Mouse (Mus musculus) activated CD4-positive, CD25-positive, alpha-beta regulatory T cell, adult 9 weeks (primary cell): ENCODE data around the gene Srsf4. TPM values are rescaled to one million over a fixed set of nuclear protein-coding genes. Genes with fewer than 3 reads are reported as not detected.

ENCODE experiments used
- polyA plus RNA-seq: library from polyadenylated mRNA; unstranded; fragments of 100-300 nt; shearing (Covaris generic); gene quantifications from one replicate; pipeline ENCODE4 v1.2.1, GENCODE M21; 2017

The Srsf4 gene
- 28.3 TPM for polyA plus RNA-seq

DNA sequence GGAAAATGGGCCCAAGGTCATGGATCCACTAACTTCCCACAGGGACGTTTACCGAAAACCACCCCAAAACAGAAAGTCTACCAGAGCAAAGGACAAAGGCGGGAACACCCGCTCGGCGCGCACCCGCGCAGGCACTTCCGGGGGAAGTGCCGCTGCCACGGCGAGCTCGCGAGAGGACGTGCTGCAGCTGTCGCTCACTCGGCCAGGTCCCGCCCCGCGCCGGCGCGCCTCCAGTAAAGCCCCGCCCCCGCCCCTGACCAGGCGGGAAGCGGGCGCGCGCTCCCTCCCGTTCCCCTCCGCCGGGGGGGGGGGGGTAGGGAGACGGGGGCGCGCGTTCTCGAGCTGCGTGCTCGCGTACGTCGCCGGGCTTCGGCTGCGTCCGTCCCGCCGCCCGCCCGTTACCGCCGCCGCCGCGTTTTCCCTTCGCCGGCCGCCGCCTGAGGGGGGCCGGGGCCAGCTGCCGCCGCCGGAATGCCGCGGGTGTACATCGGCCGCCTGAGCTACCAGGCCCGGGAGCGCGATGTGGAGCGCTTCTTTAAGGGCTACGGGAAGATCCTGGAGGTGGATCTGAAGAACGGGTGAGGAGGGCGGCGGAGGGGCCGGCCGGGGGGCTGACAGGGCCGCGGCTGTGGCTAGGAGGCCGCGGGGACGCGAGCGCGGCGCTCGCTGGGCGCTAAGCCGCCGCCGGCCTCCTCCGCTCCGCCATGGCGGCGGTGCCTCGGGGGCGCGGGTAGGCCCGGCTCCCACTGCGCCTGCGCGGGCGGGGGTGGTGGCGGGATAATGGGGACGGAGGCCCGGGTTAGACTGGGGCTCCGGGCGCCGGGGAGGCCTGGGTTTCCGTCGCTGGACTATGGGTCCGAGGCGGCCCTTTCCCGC lies at the start of gene Srsf4:
Srsf4 (plus strand) TSS at position 325 of the 876 bp plus-strand sequence.

DNA sequence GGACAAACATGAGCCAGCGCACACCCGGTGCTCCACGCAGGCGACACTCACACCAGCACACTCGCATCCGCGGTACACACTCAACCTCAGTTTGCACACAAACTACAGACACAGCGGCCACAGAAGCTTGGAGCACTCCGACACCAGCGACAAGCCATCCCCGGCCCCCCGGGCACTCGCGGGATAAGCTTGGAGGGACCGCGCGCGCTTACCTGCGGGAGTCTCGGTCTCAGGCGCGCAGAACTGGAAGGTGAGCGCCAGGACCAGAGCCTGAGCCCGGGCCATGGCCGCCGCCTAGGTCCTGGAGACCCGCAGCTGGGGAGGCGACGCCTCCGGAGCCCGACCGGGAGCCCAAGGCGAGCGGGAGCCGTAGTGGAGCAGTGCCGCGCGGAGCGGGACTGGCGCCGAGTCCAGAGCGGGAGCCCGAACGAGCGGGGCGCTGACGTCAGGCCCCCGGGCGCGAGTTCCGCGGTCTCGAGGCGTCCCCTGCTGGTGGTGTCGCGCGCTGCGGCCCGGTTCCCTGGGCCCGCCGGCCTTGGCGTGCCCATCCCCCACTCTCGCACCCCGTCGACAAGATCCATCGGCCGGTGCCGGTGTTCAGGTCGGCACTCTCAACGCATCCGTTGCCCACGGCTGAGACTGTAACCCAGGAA lies 35.4 kb upstream of the Srsf4 start, which contains the start of gene Ptpru:
Ptpru (minus strand) TSS at position 417 of the 653 bp plus-strand sequence.

DNA sequence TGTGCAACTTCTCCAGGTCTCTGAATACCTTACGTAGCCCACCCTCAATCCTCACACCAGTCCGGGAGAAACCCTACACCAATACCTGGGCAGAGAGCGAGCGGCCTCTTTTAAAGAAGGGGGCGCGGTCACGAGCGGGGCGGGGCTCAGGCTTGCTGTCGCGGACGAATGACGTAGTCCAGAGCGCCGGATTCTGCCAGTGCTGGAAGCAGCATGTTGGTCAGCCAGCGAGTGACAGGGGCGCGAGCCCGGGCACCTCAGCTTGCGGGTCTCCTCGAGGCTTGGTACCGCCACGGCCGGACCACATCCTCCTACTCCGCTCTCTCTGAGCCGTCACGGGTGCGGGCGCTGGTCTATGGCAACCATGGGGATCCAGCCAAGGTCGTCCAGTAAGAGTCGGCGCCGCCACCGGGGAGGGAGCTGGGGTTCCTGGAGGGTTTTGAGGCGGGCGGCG lies 30.1 kb upstream of the Srsf4 start, which contains the start of gene Mecr:
Mecr (plus strand) TSS at position 181 of the 454 bp plus-strand sequence.

DNA sequence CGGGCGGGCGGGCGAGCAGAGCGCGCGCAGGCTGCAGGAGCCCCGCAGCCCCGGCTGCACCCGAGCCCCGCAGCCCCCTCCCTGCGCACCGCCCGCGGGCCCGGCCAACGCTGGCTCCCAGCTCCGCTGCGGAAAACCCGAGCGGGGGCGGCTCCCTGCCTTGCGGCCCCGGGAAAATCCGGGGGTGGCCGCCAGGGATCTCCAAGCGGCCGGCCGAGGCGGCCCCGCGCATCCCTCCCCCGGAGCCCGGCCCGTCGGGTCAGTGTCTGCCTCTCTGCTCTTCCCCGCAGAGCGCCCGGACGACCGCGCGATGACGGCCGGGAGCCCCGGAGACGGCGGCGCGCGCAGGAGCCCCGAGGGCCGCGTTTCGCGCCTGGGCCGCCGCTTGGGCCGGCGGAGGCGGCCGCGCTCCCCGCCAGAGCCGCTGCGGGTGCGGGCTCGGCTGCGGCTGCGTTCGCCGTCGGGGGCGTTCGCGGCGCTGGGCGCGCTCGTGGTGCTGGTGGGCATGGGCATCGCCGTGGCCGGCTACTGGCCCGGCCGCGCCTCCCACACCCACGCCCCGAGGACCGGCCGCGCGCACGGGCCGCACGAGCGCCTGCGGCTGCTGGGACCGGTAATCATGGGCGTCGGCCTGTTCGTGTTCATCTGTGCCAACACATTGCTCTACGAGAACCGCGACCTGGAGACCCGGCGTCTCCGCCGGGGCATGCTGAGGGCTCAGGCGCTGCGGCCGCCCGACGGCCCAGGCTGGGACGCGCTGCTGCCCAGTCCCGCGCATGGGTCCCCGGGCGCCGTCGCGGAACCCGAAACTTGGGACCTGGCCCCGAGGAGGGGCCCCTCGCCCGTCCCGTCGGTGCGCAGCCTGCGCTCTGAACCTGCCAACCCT lies 48.3 kb downstream of the Srsf4 start, which contains the start of gene Tmem200b:
Tmem200b (plus strand) TSS at position 311 of the 886 bp plus-strand sequence.

Other genes with a start within 250 kb of the Srsf4 start
- gene Ptpru, start 35.3 kb upstream of the Srsf4 start, polyA plus RNA-seq = not detected
- 27.7 TPM for gene Mecr, start 30.1 kb upstream of the Srsf4 start, polyA plus RNA-seq
- gene Tmem200b, start 48.2 kb downstream of the Srsf4 start, polyA plus RNA-seq = not detected
- not detected for gene Gm10300, start 201.1 kb downstream of the Srsf4 start, polyA plus RNA-seq
- gene Epb41, start 201.7 kb downstream of the Srsf4 start, polyA plus RNA-seq = 85.6 TPM